Mouse (Mus musculus): ENCODE measurements around the gene Thsd1. TPM values are rescaled to one million over a fixed set of nuclear protein-coding genes. Genes with fewer than 3 reads are reported as not detected.

Gene Thsd1
- polyA plus RNA-seq, 1 experiment from 2014 or later: 14.4 TPM

DNA sequence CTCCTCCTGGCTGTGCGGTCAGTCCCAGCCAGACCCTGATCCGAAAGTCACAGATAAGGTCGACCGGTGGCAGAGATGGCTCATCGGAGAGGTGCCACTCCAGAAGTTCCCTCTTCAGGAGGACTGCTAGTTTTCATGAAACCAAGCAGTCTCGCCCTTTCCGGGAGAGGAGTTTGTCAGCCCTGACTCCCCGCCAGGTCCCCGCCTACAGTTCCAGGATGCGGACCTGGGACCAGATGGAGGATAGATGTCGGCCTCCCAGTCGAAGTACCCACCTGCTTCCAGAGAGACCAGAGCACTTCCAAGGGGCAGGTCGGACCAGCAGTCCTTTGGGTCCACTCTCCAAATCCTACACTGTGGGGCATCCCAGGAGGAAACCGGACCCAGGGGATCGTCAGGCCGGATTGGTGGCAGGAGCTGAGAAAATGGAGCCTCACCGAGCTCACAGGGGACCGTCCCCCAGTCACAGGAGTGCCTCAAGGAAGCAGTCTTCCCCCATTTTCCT is 31.9 kb downstream of the Thsd1 start:
- H3K27ac ChIP-seq (ENCODE audit: low read depth, low read length): no peak overlapping the region
- 0 out of 2 replicates have a peak, but pooled peaks cover 3% of the 10 kb centered on the region for H3K36me3 ChIP-seq (ENCODE audit: control insufficient read depth, insufficient read depth, low read length)
- 81% methylated on average over 18 of the region's 18 CpGs for WGBS (ENCODE audit: insufficient replicate concordance)
- H3K27me3 ChIP-seq (ENCODE audit: control insufficient read depth, insufficient read depth, low read length): no peaks in the 10 kb centered on the region
- no peak overlapping the region for H3K9ac ChIP-seq (ENCODE audit: low read depth, low read length)
- ATAC-seq (replicated peaks; ENCODE audit: insufficient number of reproducible peaks, low FRiP score, low TSS enrichment): no peak
- no peak overlapping the region for H3K4me2 ChIP-seq
- no peaks in the 10 kb centered on the region for H3K9me3 ChIP-seq (replicated peaks; ENCODE audit: control insufficient read depth, low read length)
- H3K4me3 ChIP-seq (ENCODE audit: low read depth, low read length): no peak overlapping the region
- H3K4me1 ChIP-seq (ENCODE audit: control insufficient read depth, insufficient read depth, low read length): peaks cover 15% of the 10 kb centered on the region

DNA sequence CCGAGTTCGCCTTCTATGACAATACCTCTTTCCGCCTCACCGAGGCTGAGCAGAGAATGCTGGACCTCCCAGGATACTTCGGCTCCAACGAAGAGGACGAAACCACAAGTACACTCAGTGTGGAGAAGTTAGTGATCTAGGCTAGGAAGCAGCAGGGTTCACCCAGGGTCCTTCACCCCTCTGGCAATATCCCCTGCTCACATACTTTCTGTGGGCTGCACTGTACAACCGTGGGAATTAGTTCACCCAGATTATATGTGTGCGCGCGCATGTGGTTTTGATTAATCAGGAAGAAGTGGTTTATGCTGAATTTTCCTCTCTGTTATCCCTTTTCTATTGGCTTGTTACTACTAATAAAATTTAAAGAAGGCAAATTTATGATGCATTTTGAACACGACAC is 32.4 kb downstream of the Thsd1 start:
- Histone ChIP-seq H3K27ac (ENCODE audit: low read depth, low read length) (no peak overlapping the region), H3K9ac (ENCODE audit: low read depth, low read length) (no peak overlapping the region), H3K27me3 (ENCODE audit: control insufficient read depth, insufficient read depth, low read length) (no peaks in the 10 kb centered on the region), H3K4me2 (no peak overlapping the region), H3K36me3 (ENCODE audit: control insufficient read depth, insufficient read depth, low read length) (0 out of 2 replicates have a peak, but pooled peaks cover 3% of the 10 kb centered on the region), H3K9me3 (replicated peaks; ENCODE audit: control insufficient read depth, low read length) (no peaks in the 10 kb centered on the region), H3K4me1 (ENCODE audit: control insufficient read depth, insufficient read depth, low read length) (peaks cover 15% of the 10 kb centered on the region), H3K4me3 (ENCODE audit: low read depth, low read length) (no peak overlapping the region)
- no peak for ATAC-seq (replicated peaks; ENCODE audit: insufficient number of reproducible peaks, low FRiP score, low TSS enrichment)
- 73% methylated on average over 12 of the region's 12 CpGs for WGBS (ENCODE audit: insufficient replicate concordance)

DNA sequence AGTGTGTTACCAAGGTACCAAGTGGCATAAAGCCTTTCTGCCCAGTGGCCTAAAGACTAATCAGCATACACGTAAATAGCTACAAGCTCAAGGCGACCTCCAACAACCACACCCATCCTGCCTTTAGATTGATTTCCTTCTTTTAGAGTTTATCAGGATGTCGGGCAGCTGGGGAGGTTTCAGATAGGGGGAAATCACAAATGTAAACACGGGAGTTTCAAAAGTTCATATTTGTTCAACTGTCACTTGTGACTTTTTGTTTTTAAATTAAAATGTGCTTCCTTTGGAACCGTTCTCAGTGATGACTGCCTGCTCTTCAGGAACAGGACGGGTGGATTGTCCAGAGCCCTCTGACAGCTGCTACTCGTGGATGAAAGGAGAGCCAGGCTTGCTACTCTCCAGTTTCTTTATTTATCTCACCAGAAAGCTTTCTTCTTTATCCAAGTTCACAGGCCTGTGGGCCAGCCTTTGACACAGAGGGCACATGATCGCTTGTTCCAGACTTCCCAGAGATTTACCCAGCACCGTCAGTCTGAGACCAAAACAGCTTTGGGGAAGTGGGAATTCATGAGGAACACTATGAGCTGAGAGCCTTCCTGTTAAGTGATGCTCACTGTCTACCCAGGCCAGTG is 33.1 kb downstream of the Thsd1 start:
- ATAC-seq (replicated peaks; ENCODE audit: insufficient number of reproducible peaks, low FRiP score, low TSS enrichment): no peak

DNA sequence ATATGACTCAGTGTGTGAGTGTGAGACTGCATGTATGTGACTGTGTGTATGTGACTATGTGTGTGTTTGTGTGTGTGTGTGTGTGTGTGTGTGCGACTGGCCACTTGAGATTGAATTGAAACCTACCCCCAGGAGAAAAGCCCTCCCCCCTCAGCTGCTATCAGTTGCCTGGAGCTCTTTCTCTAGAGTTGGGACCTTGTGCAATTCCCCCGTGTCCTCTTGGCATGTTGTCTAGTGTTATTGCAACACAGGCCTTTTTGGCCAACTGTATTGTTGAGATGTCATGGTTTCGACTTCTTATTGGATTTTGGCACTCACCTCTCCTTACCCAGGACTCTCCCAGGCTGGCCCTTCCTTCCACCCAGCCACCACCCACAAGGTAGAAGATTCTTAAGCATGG is 35.2 kb downstream of the Thsd1 start:
- Histone ChIP-seq H3K9me3 (replicated peaks; ENCODE audit: control insufficient read depth, low read length) (no peaks in the 10 kb centered on the region), H3K36me3 (ENCODE audit: control insufficient read depth, insufficient read depth, low read length) (0 out of 2 replicates have a peak, but pooled peaks cover 3% of the 10 kb centered on the region), H3K4me3 (ENCODE audit: low read depth, low read length) (no peak overlapping the region), H3K27me3 (ENCODE audit: control insufficient read depth, insufficient read depth, low read length) (no peaks in the 10 kb centered on the region), H3K4me1 (ENCODE audit: control insufficient read depth, insufficient read depth, low read length) (peaks cover 3% of the 10 kb centered on the region; the same call in 1 of the 2 replicates), H3K9ac (ENCODE audit: low read depth, low read length) (no peak overlapping the region), H3K27ac (ENCODE audit: low read depth, low read length) (no peak overlapping the region), H3K4me2 (no peak overlapping the region)
- 83% methylated on average over 3 of the region's 3 CpGs for WGBS (ENCODE audit: insufficient replicate concordance)
- no peak for ATAC-seq (replicated peaks; ENCODE audit: insufficient number of reproducible peaks, low FRiP score, low TSS enrichment)

More for the DNA sequence above, 33.1 kb downstream of the Thsd1 start:
- Histone ChIP-seq H3K9me3 (replicated peaks; ENCODE audit: control insufficient read depth, low read length) (no peaks in the 10 kb centered on the region), H3K27me3 (ENCODE audit: control insufficient read depth, insufficient read depth, low read length) (no peaks in the 10 kb centered on the region), H3K36me3 (ENCODE audit: control insufficient read depth, insufficient read depth, low read length) (0 out of 2 replicates have a peak, but pooled peaks cover 3% of the 10 kb centered on the region), H3K27ac (ENCODE audit: low read depth, low read length) (peak overlapping the region; percentile 50; the same call in 1 of the 2 replicates), H3K4me2 (no peak overlapping the region; the same call in 1 of the 2 replicates), H3K9ac (ENCODE audit: low read depth, low read length) (no peak overlapping the region), H3K4me1 (ENCODE audit: control insufficient read depth, insufficient read depth, low read length) (peaks cover 15% of the 10 kb centered on the region), H3K4me3 (ENCODE audit: low read depth, low read length) (no peak overlapping the region)
- 17% methylated on average over 9 of the region's 9 CpGs for WGBS (ENCODE audit: insufficient replicate concordance)

DNA sequence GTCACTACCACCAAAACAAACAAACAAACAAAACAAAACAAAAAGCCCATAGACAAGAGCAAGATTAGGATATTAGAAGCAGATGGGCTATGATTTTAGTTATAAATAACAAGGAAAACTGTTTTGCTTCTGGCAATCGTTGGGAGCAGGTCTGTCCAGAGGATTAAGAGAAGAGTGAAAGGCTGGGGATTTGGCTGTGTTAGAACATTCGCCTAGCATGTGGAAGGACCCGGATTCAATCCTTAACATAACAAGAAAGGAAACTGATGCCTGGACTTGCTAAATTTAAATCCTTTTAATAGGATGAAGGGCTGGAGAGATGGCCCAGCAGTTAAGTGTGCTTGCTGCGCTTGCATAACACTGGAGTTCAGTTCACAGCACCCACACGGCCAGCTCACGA is 37.2 kb downstream of the Thsd1 start:
- no peak for ATAC-seq (replicated peaks; ENCODE audit: insufficient number of reproducible peaks, low FRiP score, low TSS enrichment)
- Histone ChIP-seq H3K9ac (ENCODE audit: low read depth, low read length) (no peak overlapping the region), H3K4me2 (no peak overlapping the region), H3K27ac (ENCODE audit: low read depth, low read length) (no peak overlapping the region), H3K4me3 (ENCODE audit: low read depth, low read length) (no peak overlapping the region), H3K36me3 (ENCODE audit: control insufficient read depth, insufficient read depth, low read length) (no peaks in the 10 kb centered on the region), H3K27me3 (ENCODE audit: control insufficient read depth, insufficient read depth, low read length) (no peaks in the 10 kb centered on the region), H3K4me1 (ENCODE audit: control insufficient read depth, insufficient read depth, low read length) (peaks cover 3% of the 10 kb centered on the region; the same call in 1 of the 2 replicates), H3K9me3 (replicated peaks; ENCODE audit: control insufficient read depth, low read length) (no peaks in the 10 kb centered on the region)
- WGBS (ENCODE audit: insufficient replicate concordance): 75% methylated on average over 6 of the region's 6 CpGs

DNA sequence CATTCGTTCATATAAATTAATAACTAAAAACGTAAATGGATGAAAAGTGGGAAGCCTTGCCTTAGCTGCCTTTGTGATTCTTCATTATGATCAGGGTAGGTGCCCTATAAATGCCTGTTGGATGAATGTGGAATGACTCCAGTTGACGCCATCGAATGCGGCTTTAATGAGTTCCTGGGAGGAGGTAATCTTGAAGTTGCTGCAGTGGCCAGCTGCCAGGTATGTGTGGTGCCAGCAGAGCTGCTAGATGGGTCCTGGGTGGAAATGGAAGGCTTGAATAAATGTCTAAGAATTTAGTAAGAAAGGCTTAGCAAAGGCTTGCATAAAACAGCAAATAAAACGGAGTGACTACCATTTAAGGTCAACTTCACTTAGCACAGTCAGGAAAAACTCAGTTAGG is 37.7 kb downstream of the Thsd1 start:
- no peak for ATAC-seq (replicated peaks; ENCODE audit: insufficient number of reproducible peaks, low FRiP score, low TSS enrichment)
- H3K27me3 ChIP-seq (ENCODE audit: control insufficient read depth, insufficient read depth, low read length): no peaks in the 10 kb centered on the region
- no peak overlapping the region for H3K4me3 ChIP-seq (ENCODE audit: low read depth, low read length)
- no peak overlapping the region for H3K9ac ChIP-seq (ENCODE audit: low read depth, low read length)
- H3K36me3 ChIP-seq (ENCODE audit: control insufficient read depth, insufficient read depth, low read length): no peaks in the 10 kb centered on the region
- H3K4me2 ChIP-seq: no peak overlapping the region
- no peaks in the 10 kb centered on the region for H3K9me3 ChIP-seq (replicated peaks; ENCODE audit: control insufficient read depth, low read length)
- WGBS (ENCODE audit: insufficient replicate concordance): 78% methylated on average over 6 of the region's 6 CpGs
- H3K27ac ChIP-seq (ENCODE audit: low read depth, low read length): no peak overlapping the region
- peaks cover 3% of the 10 kb centered on the region; the same call in 1 of the 2 replicates for H3K4me1 ChIP-seq (ENCODE audit: control insufficient read depth, insufficient read depth, low read length)

DNA sequence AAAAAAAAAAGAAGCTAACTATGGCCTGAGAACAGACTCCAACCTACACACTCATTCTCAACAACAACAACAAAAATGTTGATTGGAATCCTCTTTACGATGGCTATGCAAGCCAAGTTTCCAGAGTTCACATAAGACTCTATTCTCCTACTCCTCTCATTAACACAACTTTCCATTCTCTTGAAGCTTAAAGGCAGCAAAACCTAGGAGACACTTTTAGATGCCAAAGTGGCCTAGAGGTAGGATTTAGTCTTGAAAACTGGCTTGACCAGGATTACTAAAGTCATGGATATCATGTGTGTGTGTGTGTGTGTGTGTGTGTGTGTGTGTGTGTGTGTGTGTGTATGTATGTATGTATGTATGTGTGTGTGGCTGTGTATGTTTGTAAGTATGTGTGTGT is 38.1 kb downstream of the Thsd1 start:
- WGBS (ENCODE audit: insufficient replicate concordance): 87% methylated on average over 1 of the region's 1 CpGs
- no peak for ATAC-seq (replicated peaks; ENCODE audit: insufficient number of reproducible peaks, low FRiP score, low TSS enrichment)
- Histone ChIP-seq H3K36me3 (ENCODE audit: control insufficient read depth, insufficient read depth, low read length) (no peaks in the 10 kb centered on the region), H3K4me2 (no peak overlapping the region), H3K27me3 (ENCODE audit: control insufficient read depth, insufficient read depth, low read length) (no peaks in the 10 kb centered on the region), H3K27ac (ENCODE audit: low read depth, low read length) (no peak overlapping the region), H3K9ac (ENCODE audit: low read depth, low read length) (no peak overlapping the region), H3K4me1 (ENCODE audit: control insufficient read depth, insufficient read depth, low read length) (no peaks in the 10 kb centered on the region; the same call in 1 of the 2 replicates), H3K4me3 (ENCODE audit: low read depth, low read length) (no peak overlapping the region), H3K9me3 (replicated peaks; ENCODE audit: control insufficient read depth, low read length) (no peaks in the 10 kb centered on the region)

DNA sequence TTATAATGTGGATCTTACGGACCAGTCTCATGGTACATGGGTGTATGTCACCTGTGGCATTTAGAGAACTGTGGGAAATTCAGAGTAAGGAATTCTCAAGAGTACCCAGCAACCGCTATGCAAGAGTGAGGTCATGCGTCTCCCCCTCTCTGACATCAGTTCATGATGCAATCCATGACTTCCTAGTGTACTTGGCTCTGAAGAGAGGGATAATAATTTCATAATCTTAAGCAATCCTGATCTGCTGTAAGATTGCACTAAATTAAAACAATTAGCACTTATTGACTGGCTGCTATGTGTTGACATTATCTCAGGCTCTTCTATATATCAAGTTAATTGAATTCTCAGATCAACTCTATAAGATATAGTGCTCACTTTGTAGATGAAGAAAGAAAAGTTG is 39.7 kb downstream of the Thsd1 start:
- Histone ChIP-seq H3K4me1 (ENCODE audit: control insufficient read depth, insufficient read depth, low read length) (no peaks in the 10 kb centered on the region), H3K27ac (ENCODE audit: low read depth, low read length) (no peak overlapping the region), H3K9ac (ENCODE audit: low read depth, low read length) (no peak overlapping the region), H3K4me3 (ENCODE audit: low read depth, low read length) (no peak overlapping the region), H3K27me3 (ENCODE audit: control insufficient read depth, insufficient read depth, low read length) (no peaks in the 10 kb centered on the region), H3K9me3 (replicated peaks; ENCODE audit: control insufficient read depth, low read length) (no peaks in the 10 kb centered on the region), H3K4me2 (no peak overlapping the region), H3K36me3 (ENCODE audit: control insufficient read depth, insufficient read depth, low read length) (no peaks in the 10 kb centered on the region)
- WGBS (ENCODE audit: insufficient replicate concordance): 86% methylated on average over 3 of the region's 3 CpGs
- ATAC-seq (replicated peaks; ENCODE audit: insufficient number of reproducible peaks, low FRiP score, low TSS enrichment): no peak

DNA sequence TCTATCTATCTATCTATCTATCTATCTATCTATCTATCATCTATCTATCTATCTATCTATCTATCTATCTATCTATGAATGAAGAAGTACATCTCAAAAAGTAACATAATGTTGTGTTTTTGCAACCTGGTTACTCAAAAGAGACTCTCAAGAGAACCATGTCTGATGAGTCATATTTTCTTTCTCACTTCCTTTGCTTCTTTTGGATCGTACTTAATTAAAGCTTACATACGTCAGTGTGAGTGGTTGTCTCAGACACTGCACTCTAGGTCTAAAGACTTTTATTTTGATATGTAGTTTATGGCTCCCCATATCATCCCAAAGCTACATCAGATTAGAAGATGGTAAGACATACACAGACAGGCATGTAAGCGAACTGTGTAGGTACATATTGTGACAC is 46.0 kb downstream of the Thsd1 start:
- WGBS (ENCODE audit: insufficient replicate concordance): 79% methylated on average over 3 of the region's 3 CpGs
- no peak overlapping the region for H3K4me2 ChIP-seq

More for the DNA sequence above, 46.0 kb downstream of the Thsd1 start:
- Histone ChIP-seq H3K9ac (ENCODE audit: low read depth, low read length) (no peak overlapping the region), H3K36me3 (ENCODE audit: control insufficient read depth, insufficient read depth, low read length) (no peaks in the 10 kb centered on the region), H3K9me3 (replicated peaks; ENCODE audit: control insufficient read depth, low read length) (no peaks in the 10 kb centered on the region), H3K27ac (ENCODE audit: low read depth, low read length) (no peak overlapping the region), H3K4me3 (ENCODE audit: low read depth, low read length) (no peak overlapping the region), H3K4me1 (ENCODE audit: control insufficient read depth, insufficient read depth, low read length) (no peaks in the 10 kb centered on the region), H3K27me3 (ENCODE audit: control insufficient read depth, insufficient read depth, low read length) (no peaks in the 10 kb centered on the region)
- no peak for ATAC-seq (replicated peaks; ENCODE audit: insufficient number of reproducible peaks, low FRiP score, low TSS enrichment)

Data from heart, embryonic 11.5 days (tissue).